Mouse (Mus musculus) embryonic fibroblast, embryonic 13.5 days (primary cell): Measurements from ENCODE around the gene Ank2. TPM values are rescaled to one million over a fixed set of nuclear protein-coding genes. Genes with fewer than 3 reads are reported as not detected.

Experiments
- H3K27ac ChIP-seq: 2 replicates; pipeline ENCODE4 v1.5.1; 2012; ENCODE audit warnings: low read length, control low read depth, inconsistent platforms; ENCODE audit not compliant: insufficient read depth
- H3K4me1 ChIP-seq: 2 replicates; pipeline ENCODE4 v1.6.1; 2011; ENCODE audit warnings: low read length; ENCODE audit not compliant: control insufficient read depth, insufficient read depth
- H3K4me3 ChIP-seq: 2 replicates; pipeline ENCODE4 v1.5.1; 2011; ENCODE audit warnings: mild to moderate bottlenecking, control low read depth, low read length; ENCODE audit not compliant: insufficient read depth
- CTCF ChIP-seq: IDR thresholded peaks from 2 replicates; pipeline ENCODE4 v1.5.1; 2011; ENCODE audit warnings: mild to moderate bottlenecking, control low read depth, low read length, moderate library complexity, borderline replicate concordance; ENCODE audit not compliant: insufficient read depth
- POLR2A ChIP-seq: IDR thresholded peaks from 2 replicates; pipeline ENCODE4 v1.6.1; 2011; ENCODE audit warnings: low read depth, mild to moderate bottlenecking, control low read depth, low read length, moderate library complexity
- polyA plus RNA-seq: library from polyadenylated mRNA; stranded (reverse); fragments of >200 nt; gene quantifications from 2 replicates; pipeline ENCODE4 v1.2.4, GENCODE M21; 2011; ENCODE audit warnings: low read depth; ENCODE audit not compliant: missing spikeins, insufficient read length

Gene Ank2
- polyA plus RNA-seq, 1 experiment = 53.8 TPM

- H3K27ac ChIP-seq = no peak overlapping the region
- TF ChIP-seq CTCF (no peak), POLR2A (no peak)
- no peak overlapping the region for H3K4me3 ChIP-seq
- no peaks in the 10 kb centered on the region for H3K4me1 ChIP-seq
These were observed 273.9 kb downstream of the Ank2 start for GRCm38 (mm10) chr3:127225167-127225798.

DNA sequence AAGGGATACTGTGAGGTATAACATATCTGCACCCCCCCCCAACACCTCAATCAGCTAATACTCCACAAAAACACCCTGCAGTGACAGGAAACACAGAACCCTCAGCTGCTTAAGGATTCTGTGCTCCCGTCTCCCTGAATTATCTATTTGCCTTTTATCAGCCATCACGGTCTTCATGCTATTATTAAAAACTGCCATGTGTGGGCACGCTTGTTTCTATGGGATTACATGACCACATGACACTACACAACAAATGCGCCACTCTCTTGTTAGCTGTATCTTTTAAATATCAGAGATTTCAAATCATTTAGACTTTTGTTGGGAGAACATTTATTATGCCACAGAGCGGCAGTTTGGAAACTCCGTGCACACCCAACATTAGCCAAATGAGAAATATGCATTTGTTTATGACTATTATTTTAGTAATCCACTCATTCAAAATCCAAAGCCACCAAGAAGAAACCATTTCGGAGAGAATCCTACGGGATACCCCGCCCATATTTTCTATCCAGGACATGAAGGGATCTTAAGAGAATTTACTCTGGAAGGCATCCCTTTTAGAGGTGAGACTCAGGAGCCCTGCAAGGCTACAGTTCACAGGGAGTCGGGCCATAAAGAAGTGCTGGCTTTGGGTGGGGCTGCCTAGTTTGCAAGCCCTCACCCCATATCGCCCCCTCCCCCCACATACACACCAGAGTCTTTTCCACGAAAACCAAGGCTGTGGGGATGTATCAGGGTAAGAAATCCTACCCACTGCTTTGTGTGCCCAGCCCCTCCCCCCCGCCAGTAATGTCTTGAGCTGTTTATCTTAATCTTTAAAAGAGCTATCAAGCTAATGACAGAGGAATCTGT is 274.6 kb downstream of the Ank2 start:
- no peak overlapping the region for H3K27ac ChIP-seq
- H3K4me1 ChIP-seq = no peaks in the 10 kb centered on the region
- no peak overlapping the region for H3K4me3 ChIP-seq
- TF ChIP-seq POLR2A = no peak
- TF ChIP-seq CTCF = no peak

DNA sequence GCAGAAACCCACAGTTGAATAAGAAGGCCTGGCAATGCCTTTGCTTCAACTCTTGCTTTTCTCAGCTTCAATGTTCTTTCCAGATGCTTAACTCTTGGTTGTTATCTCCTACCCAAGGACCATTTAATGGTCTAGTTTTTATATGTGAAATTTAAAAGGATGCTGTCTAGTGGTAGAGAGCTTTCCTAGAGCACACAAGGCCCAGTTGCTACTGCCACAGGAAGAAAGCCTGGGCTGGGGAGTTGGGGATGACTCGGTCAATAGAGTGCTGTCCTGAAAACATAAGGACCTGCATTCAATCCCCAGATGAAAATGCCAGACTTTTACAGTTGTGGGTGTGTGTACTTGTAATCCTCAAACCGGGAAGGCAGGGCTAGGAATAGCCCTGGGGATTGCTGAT is 277.1 kb downstream of the Ank2 start:
- TF ChIP-seq POLR2A (no peak), CTCF (no peak)
- no peaks in the 10 kb centered on the region for H3K4me1 ChIP-seq
- no peak overlapping the region for H3K4me3 ChIP-seq
- no peak overlapping the region for H3K27ac ChIP-seq

DNA sequence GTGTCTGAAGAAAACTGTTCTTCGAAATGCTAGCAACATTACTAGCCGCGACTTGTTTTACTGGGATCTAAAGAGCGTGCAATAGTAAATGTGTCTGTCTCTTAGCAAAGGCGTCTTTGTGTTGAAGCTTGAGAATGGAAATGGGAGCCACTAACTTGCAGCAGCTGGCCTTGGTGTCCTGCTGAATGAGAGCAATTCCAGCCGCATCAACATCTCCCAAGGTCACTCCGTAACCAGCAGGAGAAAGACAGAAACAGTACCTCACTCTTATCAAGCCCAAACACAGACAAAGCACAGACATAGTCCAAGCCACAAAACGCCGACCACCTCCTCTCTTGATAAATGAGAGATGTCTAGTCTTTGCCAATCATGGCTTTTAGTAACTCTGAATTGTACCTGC is 278.3 kb downstream of the Ank2 start:
- TF ChIP-seq POLR2A (no peak), CTCF (no peak)
- no peaks in the 10 kb centered on the region for H3K4me1 ChIP-seq
- no peak overlapping the region for H3K27ac ChIP-seq
- no peak overlapping the region for H3K4me3 ChIP-seq

DNA sequence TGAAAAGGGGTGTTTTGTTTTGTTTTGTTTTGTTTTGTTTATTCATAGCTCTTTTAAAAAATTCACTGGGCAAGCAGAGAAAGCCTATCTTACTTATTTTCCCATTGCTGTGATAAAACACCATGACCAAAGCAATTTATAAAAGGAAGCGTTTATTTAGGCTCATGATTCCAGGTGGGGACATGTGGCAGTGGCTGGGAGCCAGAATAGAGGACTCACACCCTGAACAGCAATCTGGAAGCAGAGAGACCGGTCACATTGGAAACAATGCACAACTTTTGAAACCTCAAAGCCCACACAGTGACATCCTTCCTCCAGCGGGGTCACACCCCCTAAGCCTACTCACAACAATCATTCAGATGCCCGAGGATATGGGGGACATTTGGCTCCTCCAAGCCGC is 285.6 kb downstream of the Ank2 start:
- Histone ChIP-seq H3K4me1 (no peaks in the 10 kb centered on the region), H3K27ac (no peak overlapping the region), H3K4me3 (no peak overlapping the region)
- TF ChIP-seq POLR2A (no peak), CTCF (no peak)

- no peak overlapping the region for H3K4me3 ChIP-seq
- H3K27ac ChIP-seq = no peak overlapping the region
- H3K4me1 ChIP-seq = no peaks in the 10 kb centered on the region
- TF ChIP-seq POLR2A = no peak
- no peak for TF ChIP-seq CTCF
These were observed 288.0 kb downstream of the Ank2 start for GRCm38 (mm10) chr3:127211119-127211518.

DNA sequence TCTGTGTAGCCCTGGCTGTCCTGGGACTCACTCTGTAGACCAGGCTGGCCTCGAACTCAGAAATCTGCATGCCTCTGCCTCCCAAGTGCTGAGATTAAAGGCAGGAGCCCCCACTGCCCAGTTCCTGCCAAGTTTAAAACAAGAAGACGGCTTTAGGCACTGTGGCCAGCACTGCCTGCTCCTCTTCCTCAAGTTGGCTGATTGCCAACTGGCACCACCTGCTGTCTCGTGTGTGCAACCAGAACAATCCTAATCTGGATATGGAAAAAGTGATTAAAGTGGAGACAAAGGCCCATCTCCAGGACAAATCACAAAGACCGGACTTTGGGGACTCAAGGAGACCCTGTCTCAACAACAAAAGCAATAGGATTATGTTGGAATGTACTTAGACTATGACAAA is 288.6 kb downstream of the Ank2 start:
- Histone ChIP-seq H3K27ac (no peak overlapping the region), H3K4me1 (no peaks in the 10 kb centered on the region), H3K4me3 (no peak overlapping the region)
- TF ChIP-seq CTCF (no peak), POLR2A (no peak)

GRCm38 (mm10) chr3:127208871-127209270 is 290.3 kb downstream of the Ank2 start:
- Histone ChIP-seq H3K4me1 (no peaks in the 10 kb centered on the region), H3K27ac (no peak overlapping the region), H3K4me3 (no peak overlapping the region)
- TF ChIP-seq POLR2A (no peak), CTCF (no peak)

DNA sequence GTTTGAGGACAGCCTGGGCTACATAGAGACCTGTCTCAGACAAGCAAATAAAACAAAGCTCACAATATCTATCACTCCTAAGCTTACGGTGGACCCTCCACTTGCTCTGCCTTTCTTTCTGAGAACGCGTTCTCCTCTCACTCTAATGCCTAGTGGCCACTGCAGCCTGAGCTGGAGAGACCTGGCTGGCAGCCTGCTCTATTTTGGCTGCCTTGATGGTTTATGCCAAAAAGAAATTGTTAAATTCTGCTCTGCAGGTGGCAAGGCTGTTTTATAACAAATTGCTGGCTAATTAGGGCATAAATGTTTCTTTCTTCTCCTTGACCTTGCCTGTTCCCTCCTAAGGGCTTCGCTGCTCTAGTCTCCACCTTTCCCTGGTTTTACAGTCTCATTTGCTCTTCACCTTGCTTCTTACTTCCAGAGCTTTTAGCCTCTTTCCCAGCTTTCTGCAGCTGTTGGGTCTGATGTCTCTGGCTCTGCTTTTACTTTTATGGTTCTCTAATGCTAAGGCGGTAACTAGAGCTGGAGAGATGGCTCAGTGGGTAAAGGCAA is 293.2 kb downstream of the Ank2 start:
- Histone ChIP-seq H3K27ac (no peak overlapping the region), H3K4me3 (no peak overlapping the region), H3K4me1 (no peaks in the 10 kb centered on the region)
- TF ChIP-seq CTCF = no peak
- no peak for TF ChIP-seq POLR2A
